Mouse (Mus musculus) bone marrow, adult 2 months (tissue): Measurements from ENCODE around the gene Gm26661. TPM values are rescaled to one million over a fixed set of nuclear protein-coding genes. Genes with fewer than 3 reads are reported as not detected.

ENCODE experiments used
- H3K27ac ChIP-seq: fragments of 200-500 bp; 2 replicates; pipeline ENCODE4 v1.5.1; 2012; ENCODE audit warnings: low read depth, mild to moderate bottlenecking, control low read depth, inconsistent platforms, low read length; ENCODE audit not compliant: control insufficient read depth, poor library complexity, insufficient read depth
- H3K4me1 ChIP-seq: fragments of 200-500 bp; 2 replicates; pipeline ENCODE4 v1.6.1; 2011; ENCODE audit warnings: low read length; ENCODE audit not compliant: control insufficient read depth, insufficient read depth
- H3K4me3 ChIP-seq: fragments of 200-500 bp; replicated peaks from 2 replicates; pipeline ENCODE3; 2011; ENCODE audit warnings: mild to moderate bottlenecking, low read depth, low read length, control low read depth; ENCODE audit not compliant: control insufficient read depth
- CTCF ChIP-seq: fragments of 200-500 bp; IDR thresholded peaks from 2 replicates; pipeline ENCODE4 v1.5.1; 2011; ENCODE audit warnings: low read length, control low read depth; ENCODE audit not compliant: control insufficient read depth, insufficient read depth
- POLR2A ChIP-seq: fragments of 200-500 bp; IDR thresholded peaks from 2 replicates; pipeline ENCODE4 v1.6.1; 2011; ENCODE audit warnings: low read depth, mild to moderate bottlenecking, control low read depth, low read length, borderline replicate concordance; ENCODE audit not compliant: control insufficient read depth
- WGBS: fragments of 180-500 bp; shearing (Covaris S2); methylation state at CpG from one replicate; pipeline ENCODE4 v1.1.7; 2018; 5-methylcytosine and 5-hydroxymethylcytosine counted together
- polyA plus RNA-seq: library from polyadenylated mRNA; stranded (reverse); fragments of >200 nt; gene quantifications from 2 replicates; pipeline ENCODE4 v1.2.4, GENCODE M21; 2011; ENCODE audit warnings: low replicate concordance; ENCODE audit not compliant: missing spikeins, insufficient read depth, insufficient read length

Gene Gm26661
- polyA plus RNA-seq, 1 experiment, result not detected

- H3K27ac ChIP-seq, result no peak within 1 kb of the TSS; the same call in 1 of the 2 replicates
- peak within 1 kb of the TSS; percentile 73 for H3K4me3 ChIP-seq
- WGBS, result under 1% methylated on average over 49 of the region's 49 CpGs
- TF ChIP-seq CTCF (peak; percentile 84), POLR2A (peak; percentile 52; the same call in 1 of the 2 replicates)
- H3K4me1 ChIP-seq, result no peaks in the 10 kb centered on the region; the same call in 1 of the 2 replicates
Measured at GRCm38 (mm10) chr14:7817770-7818462, 26.5 kb downstream of the Gm26661 start, which contains the start of gene Flnb. Gene Flnb, plus strand, starts transcription at chr14:7817957.

GRCm38 (mm10) chr14:7818463-7819121 is 27.2 kb downstream of the Gm26661 start:
- H3K27ac ChIP-seq, result no peak overlapping the region
- H3K4me1 ChIP-seq, result no peaks in the 10 kb centered on the region; the same call in 1 of the 2 replicates
- H3K4me3 ChIP-seq, result peak overlapping the region; percentile 73
- WGBS, result under 1% methylated on average over 36 of the region's 36 CpGs
- TF ChIP-seq POLR2A, result no peak
- TF ChIP-seq CTCF, result no peak

- Histone ChIP-seq H3K27ac (no peak overlapping the region), H3K4me3 (no peak overlapping the region), H3K4me1 (no peaks in the 10 kb centered on the region; the same call in 1 of the 2 replicates)
- TF ChIP-seq CTCF (no peak), POLR2A (no peak)
- 43% methylated on average over 5 of the region's 5 CpGs for WGBS
Measured at GRCm38 (mm10) chr14:7819446-7819845, 28.1 kb downstream of the Gm26661 start.

- no peak overlapping the region for H3K27ac ChIP-seq
Measured at GRCm38 (mm10) chr14:7821341-7821740, 30.0 kb downstream of the Gm26661 start.

GRCm38 (mm10) chr14:7822693-7823092 is 31.3 kb downstream of the Gm26661 start:
- no peaks in the 10 kb centered on the region for H3K4me1 ChIP-seq
- no peak overlapping the region for H3K27ac ChIP-seq

More at GRCm38 (mm10) chr14:7821341-7821740, 30.0 kb downstream of the Gm26661 start:
- TF ChIP-seq CTCF, result no peak
- Histone ChIP-seq H3K4me1 (no peaks in the 10 kb centered on the region; the same call in 1 of the 2 replicates), H3K4me3 (no peak overlapping the region)
- WGBS, result 87% methylated on average over 8 of the region's 8 CpGs

GRCm38 (mm10) chr14:7824651-7825268 is 33.4 kb downstream of the Gm26661 start:
- no peak overlapping the region for H3K4me3 ChIP-seq
- H3K27ac ChIP-seq, result no peak overlapping the region
- no peak for TF ChIP-seq CTCF
- no peak for TF ChIP-seq POLR2A
- H3K4me1 ChIP-seq, result no peaks in the 10 kb centered on the region
- WGBS, result 74% methylated on average over 8 of the region's 8 CpGs

More at GRCm38 (mm10) chr14:7822693-7823092, 31.3 kb downstream of the Gm26661 start:
- no peak overlapping the region for H3K4me3 ChIP-seq
- WGBS, result 87% methylated on average over 7 of the region's 7 CpGs
- TF ChIP-seq POLR2A (no peak), CTCF (no peak)

- WGBS, result 37% methylated on average over 10 of the region's 10 CpGs
- no peak overlapping the region for H3K27ac ChIP-seq
Measured at GRCm38 (mm10) chr14:7826151-7826937, 35.0 kb downstream of the Gm26661 start.

GRCm38 (mm10) chr14:7829181-7829580 is 37.8 kb downstream of the Gm26661 start:
- 92% methylated on average over 2 of the region's 2 CpGs for WGBS
- no peak for TF ChIP-seq CTCF
- TF ChIP-seq POLR2A, result no peak
- Histone ChIP-seq H3K27ac (no peak overlapping the region), H3K4me3 (no peak overlapping the region), H3K4me1 (no peaks in the 10 kb centered on the region)

More at GRCm38 (mm10) chr14:7826151-7826937, 35.0 kb downstream of the Gm26661 start:
- H3K4me1 ChIP-seq, result no peaks in the 10 kb centered on the region
- H3K4me3 ChIP-seq, result no peak overlapping the region
- no peak for TF ChIP-seq POLR2A
- no peak for TF ChIP-seq CTCF
